Mouse (Mus musculus): Measurements from ENCODE around the gene Nr2c1.

Gene Nr2c1

DNA sequence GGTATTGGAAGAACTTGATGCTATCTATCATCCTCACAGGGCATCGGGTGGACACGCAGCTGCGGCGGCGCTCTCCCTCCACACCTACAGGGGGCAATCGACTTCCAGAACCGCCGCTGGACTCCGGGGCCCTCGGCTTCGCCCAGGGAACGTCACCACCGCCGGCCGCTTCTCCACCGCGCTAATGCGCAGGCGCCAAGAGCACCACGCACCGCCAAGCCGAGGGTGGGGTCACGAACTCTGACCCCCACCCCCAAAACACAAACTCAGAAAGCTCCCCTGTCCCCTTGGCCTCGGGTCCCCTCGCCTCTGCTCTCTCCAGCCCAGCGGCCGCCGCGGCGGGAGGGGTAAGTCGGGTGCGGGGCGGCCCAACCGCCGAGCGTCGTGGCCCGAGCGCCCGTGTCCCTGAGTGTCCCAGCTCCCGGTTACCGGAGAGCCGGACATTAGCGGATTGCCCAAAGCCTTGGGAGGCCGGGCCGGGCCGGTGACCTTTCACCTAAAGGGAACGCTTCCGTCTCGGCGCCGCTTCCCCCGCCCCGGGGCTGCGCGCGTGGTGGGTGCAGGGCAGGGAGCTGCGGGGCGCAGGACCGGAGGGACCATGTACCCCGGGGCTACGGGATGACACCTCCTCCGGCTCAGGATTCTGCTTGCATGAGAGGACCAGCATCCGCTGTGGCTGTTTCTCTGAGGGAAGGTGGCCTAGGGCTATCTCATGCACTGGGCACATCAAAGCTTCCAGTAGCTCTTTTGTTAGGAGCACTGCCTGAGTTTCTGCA lies at the start of gene Nr2c1:
Gene Nr2c1 (plus strand): TSS at position 268 of the 776 bp plus-strand sequence.
- in situ Hi-C loops (cut with MboI; ENCODE audit: low sequenced_read_pairs) = no loop called here

- in situ Hi-C loops (cut with MboI; ENCODE audit: low sequenced_read_pairs) = no loop called here
These were observed 49.7 kb upstream of the Nr2c1 start for GRCm38 (mm10) chr10:94098100-94098499.

DNA sequence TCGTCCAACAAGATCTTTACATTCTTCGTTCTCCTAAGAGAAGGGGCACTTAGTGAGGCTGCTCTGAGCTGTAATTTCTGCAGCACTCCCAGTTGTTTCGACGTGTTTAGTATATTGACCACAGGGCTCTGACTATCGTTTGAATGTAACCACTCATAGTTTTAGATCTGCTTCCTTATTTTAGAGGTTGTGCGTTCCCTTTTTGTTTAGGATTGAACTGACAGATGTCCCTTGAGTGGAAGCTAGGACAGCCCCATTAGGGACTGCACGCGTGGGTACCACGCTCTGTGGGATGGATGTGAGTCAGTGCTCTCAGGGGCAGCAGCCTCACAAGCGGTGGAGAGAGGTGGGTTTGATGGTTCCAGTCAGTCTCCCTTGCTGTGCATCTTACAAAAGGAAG lies 42.3 kb upstream of the Nr2c1 start:
- in situ Hi-C loops (cut with MboI; ENCODE audit: low sequenced_read_pairs) = no loop called here

DNA sequence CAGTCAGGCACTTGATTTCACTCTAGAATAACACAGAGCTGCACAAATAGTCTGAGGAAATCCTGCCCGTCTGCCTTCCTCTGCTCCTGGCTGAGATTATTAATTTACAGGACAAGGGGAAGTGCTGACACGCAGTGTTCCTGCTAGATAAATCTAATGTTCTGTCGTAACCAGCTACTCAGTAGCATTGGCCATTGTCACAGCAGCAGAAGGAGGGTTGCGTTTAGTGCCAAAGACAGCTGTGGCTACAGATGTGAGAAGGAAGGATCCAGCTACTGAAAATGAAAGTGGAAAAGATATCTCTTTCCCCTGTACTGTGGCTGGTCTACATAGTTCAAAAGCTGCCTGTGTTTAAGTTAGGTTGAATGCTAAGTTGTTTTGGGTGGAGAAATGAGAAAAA lies 40.7 kb upstream of the Nr2c1 start:
- in situ Hi-C loops (cut with MboI; ENCODE audit: low sequenced_read_pairs) = no loop called here

DNA sequence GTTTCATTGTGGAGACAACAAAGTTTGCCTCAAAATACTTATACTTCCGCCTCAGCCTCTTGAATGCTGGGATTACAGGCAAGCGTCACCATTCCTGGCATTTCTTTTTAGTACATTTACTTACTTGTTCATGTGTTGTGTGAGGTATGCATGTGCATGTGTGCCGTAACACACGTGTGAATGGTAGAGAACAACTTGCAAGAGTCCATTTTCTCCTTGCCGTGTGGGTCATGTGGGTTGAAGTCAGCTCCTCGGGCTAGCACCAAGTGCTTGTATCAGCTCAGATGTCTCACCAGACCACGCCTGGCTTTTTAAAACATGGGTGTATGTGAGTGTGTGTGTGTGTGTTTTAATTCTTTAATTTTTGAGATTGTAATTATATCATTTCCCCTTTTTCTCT lies 40.2 kb upstream of the Nr2c1 start:
- in situ Hi-C loops (cut with MboI; ENCODE audit: low sequenced_read_pairs) = no loop called here

DNA sequence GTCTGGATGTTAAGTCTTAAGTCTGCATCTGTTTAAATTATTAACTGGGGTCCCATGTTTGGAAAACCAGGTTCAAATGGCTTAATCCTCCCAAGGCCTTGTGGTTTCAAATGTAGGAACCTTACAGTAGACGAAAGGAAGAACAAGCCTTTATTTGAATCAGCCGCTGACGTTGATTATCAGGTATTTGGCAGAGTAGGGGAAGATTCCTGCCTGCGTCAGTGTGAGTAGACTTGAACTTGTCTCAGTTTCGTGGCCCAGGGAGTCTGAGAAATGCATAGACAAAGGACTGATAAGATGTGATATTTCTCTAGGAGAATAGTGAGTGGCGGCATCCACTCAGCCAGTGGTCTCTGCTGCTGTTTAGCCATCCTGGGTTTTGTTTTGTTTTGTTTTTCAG lies 39.0 kb upstream of the Nr2c1 start:
- in situ Hi-C loops (cut with MboI; ENCODE audit: low sequenced_read_pairs) = no loop called here

- in situ Hi-C loops (cut with MboI; ENCODE audit: low sequenced_read_pairs) = no loop called here
These were observed 36.7 kb upstream of the Nr2c1 start for GRCm38 (mm10) chr10:94110834-94111754.

- in situ Hi-C loops (cut with MboI; ENCODE audit: low sequenced_read_pairs) = no loop called here
These were observed 35.6 kb upstream of the Nr2c1 start for GRCm38 (mm10) chr10:94112207-94112606.

GRCm38 (mm10) chr10:94115893-94116599 lies 31.8 kb upstream of the Nr2c1 start:
- in situ Hi-C loops (cut with MboI; ENCODE audit: low sequenced_read_pairs) = no loop called here

DNA sequence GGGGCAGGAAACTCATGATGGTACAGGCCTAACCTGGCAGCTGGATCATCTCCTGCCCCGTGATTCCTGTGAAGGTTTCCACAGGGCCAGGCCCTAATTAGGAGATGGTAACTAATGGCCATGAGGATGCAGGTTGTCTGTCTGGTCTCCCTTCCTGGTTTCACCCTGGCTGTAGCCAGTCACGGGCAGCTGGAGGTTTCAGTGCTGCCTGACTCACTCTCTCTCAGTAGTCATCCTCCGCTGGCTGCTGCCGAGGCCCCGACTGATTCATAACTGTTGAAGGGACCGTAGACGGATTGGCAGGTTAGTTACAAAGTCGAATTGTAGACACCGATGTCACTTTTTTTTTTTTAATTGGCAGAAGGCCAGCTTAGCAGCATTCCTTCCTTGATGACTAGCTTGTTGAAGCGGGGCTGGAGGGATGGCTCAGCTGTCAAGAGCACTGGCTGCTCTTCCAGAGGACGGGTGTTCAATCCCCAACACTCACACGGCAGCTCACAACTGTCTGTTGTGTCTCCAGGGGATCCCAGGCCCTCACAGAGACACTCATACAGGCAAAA lies 31.0 kb upstream of the Nr2c1 start:
- in situ Hi-C loops (cut with MboI; ENCODE audit: low sequenced_read_pairs) = no loop called here

DNA sequence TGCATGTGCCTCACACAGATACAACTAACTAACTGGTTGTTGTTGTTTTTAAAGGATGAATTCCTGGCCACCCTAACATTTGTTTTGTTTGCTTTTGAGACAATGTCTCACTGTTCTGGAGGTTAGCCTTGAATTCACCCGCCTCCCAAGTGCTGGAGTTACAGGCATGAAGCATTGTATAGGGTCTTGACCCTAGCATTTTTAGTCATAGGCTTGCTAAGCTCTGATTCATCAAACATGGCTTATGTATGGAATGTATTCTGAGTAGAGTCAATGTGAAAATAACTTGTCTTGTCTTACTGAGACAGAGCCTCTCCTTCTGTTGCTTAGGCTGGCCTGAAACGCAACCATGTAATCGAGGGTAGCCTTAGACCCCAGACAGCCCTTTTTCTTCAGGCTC lies 29.9 kb upstream of the Nr2c1 start:
- in situ Hi-C loops (cut with MboI; ENCODE audit: low sequenced_read_pairs) = no loop called here

DNA sequence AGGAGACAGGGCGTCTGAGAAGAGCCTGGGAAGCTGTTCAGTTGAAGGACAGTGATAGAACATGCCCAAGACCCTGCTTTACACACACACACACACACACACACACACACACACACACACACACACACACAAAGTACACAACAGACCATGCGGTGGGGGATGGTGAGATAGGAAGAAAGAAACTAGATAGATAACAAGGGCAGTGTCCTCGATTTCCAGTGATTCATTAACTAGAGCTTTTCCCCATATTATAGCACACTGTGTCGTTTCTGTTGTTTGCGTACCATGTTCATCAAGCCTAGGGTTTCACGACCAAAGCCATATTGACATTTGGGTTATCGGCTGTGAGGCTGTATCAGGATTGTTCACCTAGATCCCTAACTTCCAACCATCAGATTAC lies 28.8 kb upstream of the Nr2c1 start:
- in situ Hi-C loops (cut with MboI; ENCODE audit: low sequenced_read_pairs) = no loop called here

DNA sequence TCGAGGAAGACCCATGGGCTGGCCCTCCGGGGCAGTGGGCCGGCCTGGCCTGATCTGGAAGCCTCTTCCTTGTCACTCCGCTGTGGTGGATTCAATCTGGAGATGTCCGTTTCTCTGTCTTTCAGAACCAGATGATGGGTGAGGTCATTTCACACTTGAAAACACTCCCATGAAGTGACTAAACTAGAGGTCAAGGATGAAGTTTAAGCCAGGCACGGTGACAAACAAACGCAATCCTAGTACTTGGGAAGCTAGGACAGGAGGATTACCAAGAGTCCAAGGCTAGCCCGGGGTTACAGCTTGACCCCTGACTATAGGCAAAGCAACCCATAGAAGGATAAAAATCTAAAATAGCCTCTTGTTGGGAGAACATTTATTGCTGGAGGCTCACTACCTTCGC lies 27.1 kb upstream of the Nr2c1 start:
- in situ Hi-C loops (cut with MboI; ENCODE audit: low sequenced_read_pairs) = no loop called here

DNA sequence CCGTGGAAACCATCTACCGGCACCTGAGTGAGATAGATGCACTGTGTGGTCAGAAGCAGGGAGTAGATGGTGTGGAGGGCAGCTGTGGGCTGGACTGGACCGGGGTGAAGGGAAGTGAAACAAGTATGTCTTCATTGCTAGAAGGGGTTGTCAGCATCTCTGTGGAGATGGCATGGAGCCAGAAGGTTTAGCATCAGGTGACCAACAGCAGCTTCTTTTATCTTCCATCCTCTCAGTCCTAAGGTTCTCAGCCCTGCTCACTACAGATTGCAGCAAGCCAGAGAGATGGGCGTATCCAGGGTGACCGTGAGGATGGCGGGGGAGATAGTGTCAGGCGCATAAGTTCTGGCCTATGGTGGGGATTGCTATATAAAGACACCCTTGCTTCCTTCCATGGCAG lies 25.2 kb upstream of the Nr2c1 start:
- in situ Hi-C loops (cut with MboI; ENCODE audit: low sequenced_read_pairs) = no loop called here

DNA sequence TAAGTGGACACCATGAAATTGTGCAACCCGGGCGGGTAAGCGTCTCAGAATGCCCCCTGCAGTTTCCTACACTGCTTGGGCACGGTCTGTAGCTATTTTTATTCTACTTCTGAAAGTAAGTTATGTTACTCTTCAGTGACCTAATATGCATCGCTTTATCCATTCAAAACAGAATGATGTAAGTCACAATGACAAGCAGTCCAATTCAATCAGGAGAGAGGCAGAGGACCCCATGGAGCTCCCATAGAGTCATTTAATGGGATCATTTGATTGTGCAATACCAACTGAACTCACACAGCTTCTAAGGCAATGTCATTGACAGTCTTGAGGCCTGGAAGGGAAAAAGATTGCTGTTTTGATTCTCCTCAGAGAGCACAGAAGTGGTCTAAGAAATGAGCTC lies 24.2 kb upstream of the Nr2c1 start:
- in situ Hi-C loops (cut with MboI; ENCODE audit: low sequenced_read_pairs) = no loop called here

DNA sequence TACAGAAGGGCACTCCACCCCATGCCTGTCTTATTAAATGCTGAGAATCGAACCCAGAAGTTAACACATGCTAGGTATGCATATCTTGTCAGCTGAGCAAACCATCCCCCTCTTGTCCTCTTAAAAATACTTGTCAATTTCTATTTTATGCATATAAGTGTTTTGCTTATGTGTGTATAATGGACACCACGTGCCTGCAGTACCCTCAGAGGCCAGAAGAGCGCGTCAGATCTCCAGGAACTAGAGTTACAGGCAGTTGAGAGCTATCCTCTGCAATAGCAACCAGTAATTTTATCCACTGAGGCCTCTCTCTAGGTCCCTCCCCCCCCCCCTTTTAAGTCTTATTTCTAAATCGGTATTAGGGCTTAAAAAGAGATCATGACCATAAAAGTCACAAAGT lies 23.4 kb upstream of the Nr2c1 start:
- in situ Hi-C loops (cut with MboI; ENCODE audit: low sequenced_read_pairs) = no loop called here

- in situ Hi-C loops (cut with MboI; ENCODE audit: low sequenced_read_pairs) = no loop called here
These were observed 18.1 kb upstream of the Nr2c1 start for GRCm38 (mm10) chr10:94129680-94130119.

DNA sequence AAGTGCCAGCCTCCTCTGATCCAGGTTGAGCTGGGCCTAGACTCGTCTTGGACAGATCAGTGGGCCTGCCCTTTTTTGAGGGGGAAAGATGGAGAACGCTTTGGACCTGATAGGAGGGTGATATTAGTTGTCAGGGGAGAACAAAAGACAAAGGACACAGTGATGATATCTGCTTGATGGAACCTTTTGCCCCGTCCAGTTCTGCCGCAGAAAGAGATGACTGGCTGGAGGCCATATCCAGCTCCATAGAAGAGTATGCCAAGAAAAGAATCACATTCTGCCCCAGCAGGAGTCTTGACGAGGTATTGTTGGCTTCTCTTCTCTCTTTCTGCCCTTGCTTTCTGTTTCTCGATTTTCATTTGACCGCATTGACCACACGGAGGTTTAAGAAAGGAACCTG lies 14.7 kb upstream of the Nr2c1 start:
- in situ Hi-C loops (cut with MboI; ENCODE audit: low sequenced_read_pairs) = no loop called here

- in situ Hi-C loops (cut with MboI; ENCODE audit: low sequenced_read_pairs) = no loop called here
These were observed 14.1 kb upstream of the Nr2c1 start for GRCm38 (mm10) chr10:94133674-94134073.

- in situ Hi-C loops (cut with MboI; ENCODE audit: low sequenced_read_pairs) = no loop called here
These were observed 13.1 kb upstream of the Nr2c1 start for GRCm38 (mm10) chr10:94134535-94135390.

All from CH12F3 (cell line).